Mouse (Mus musculus): ENCODE results near the gene Cavin1.

DNA sequence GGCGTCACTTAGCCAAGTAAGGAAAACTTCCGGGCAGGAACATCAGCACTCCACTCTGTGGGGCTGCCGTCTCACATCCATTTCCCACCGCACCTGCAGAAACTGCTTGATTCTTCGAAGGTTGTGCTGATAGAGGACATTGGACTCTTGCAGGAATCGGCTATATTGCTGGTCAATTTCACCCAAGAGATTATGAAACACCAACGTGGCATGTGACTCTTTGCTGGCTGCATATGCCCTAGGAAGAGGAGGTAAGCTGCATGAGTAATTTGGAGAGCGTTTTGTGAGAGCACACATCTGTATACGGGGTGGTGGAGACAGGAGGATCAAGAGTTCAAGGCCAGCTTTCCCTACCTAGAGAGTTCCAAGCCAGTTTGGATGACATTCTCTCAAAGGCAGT lies 62.1 kb downstream of the Cavin1 start:
- TF ChIP-seq CTCF (IDR thresholded peaks at IDR 0.05 in 2 of 3, conservative IDR thresholded peaks at IDR 0.05 in 1 of 3; ENCODE audit: control insufficient read depth in 1 of 3, insufficient read depth in 1 of 3, low read depth in 2 of 3, low read length in 3 of 3, poor library complexity in 1 of 3, severe bottlenecking in 1 of 3) (no peak), MXI1 (IDR thresholded peaks at IDR 0.05; ENCODE audit: low read depth, low read length) (no peak), USF2 (IDR thresholded peaks at IDR 0.05; ENCODE audit: borderline replicate concordance in 1 of 2, insufficient read depth in 1 of 2, low read depth in 1 of 2, low read length in 2 of 2) (no peak), EP300 (IDR thresholded peaks at IDR 0.05; ENCODE audit: low read depth in 1 of 2, low read length in 2 of 2) (no peak), USF1 (IDR thresholded peaks at IDR 0.05; ENCODE audit: low read depth, low read length) (no peak), UBTF (IDR thresholded peaks at IDR 0.05; ENCODE audit: borderline replicate concordance, insufficient read depth, low read depth, low read length) (no peak), ZNF384 (IDR thresholded peaks at IDR 0.05; ENCODE audit: low read depth, low read length) (no peak), POLR2A (IDR thresholded peaks at IDR 0.05; ENCODE audit: control insufficient read depth in 1 of 2, insufficient read depth in 1 of 2, low read depth in 1 of 2, low read length in 2 of 2, poor library complexity in 1 of 2) (no peak), SMC3 (IDR thresholded peaks at IDR 0.05; ENCODE audit: low read depth, low read length) (no peak), SIN3A (IDR thresholded peaks at IDR 0.05; ENCODE audit: low read length) (no peak), TBP (IDR thresholded peaks at IDR 0.05; ENCODE audit: low read depth, low read length) (no peak), MAX (IDR thresholded peaks at IDR 0.05; ENCODE audit: low read length) (no peak), ETS1 (IDR thresholded peaks at IDR 0.05; ENCODE audit: low read depth, low read length) (no peak)
